Mouse (Mus musculus) liver, adult 2 months (tissue): ENCODE results near the gene Cdh23.

Source experiments
- CTCF ChIP-seq: fragments of 200-500 bp; IDR thresholded peaks from 2 replicates; pipeline ENCODE4 v1.5.1; 2011; ENCODE audit warnings: low read depth, low read length, control low read depth
- POLR2A ChIP-seq: fragments of 200-500 bp; IDR thresholded peaks from 2 replicates; pipeline ENCODE4 v1.6.1; 2011; ENCODE audit warnings: low read length, control low read depth; ENCODE audit not compliant: insufficient read depth; ENCODE audit errors: extremely low read depth

DNA sequence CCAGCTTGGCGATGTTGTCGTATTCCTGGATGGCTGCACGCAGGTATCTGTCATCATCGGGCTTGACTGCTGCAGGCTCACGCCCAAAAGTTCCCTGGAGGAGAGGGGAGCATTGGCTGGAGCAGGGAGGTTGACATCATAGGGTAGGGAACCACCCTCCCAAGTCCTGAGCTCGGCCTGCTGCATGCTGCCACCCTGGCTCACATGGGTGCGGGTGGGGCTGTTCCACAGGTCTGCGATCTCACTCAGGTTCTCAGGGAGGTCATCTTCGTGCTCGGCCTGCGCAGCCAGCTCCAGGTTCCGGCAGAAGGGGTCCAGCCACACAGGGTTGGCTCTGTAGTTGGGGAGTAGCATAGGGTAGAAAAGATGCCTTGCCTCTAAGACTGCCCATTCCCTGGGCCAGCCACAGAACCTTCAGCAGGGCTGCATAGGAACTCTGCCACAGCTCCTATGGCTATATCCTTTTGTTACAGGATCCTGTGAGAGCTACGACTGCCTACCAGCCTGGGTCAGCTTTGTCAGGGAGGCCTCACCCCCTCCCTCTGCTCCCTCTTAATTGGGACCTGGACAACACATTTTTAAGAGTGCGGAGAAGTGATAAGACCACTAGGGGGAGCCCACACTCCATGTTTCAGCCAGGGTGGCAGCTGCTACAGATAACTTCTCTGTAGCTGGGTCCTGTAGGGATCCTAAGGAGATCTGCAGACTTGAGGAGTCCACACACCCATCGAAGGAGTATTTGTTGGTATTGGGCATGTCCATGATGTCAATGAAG, 391.2 kb downstream of the Cdh23 start:
- no peak for TF ChIP-seq POLR2A
- TF ChIP-seq CTCF, result peak; percentile 75
